Mouse (Mus musculus) layer of hippocampus, postnatal 36 days (tissue): ENCODE data around the gene Rras. TPM values are rescaled to one million over a fixed set of nuclear protein-coding genes. Genes with fewer than 3 reads are reported as not detected.

Source experiments
- DNase-seq, 2 experiments: peaks; one replicate each; pipeline ENCODE4 v3.0.0; 2022
- total RNA-seq, 2 experiments: library from RNA; stranded (reverse); gene quantifications; 2 replicates each; pipeline ENCODE4 v1.2.3; 2021

Gene Rras
- total RNA-seq, 2 experiments from 2014 or later, result 9.7 TPM

GRCm38 (mm10) chr7:45027761-45028160, 10.0 kb downstream of the Rras start:
- no peak for DNase-seq

- no peak for DNase-seq
These were observed 10.6 kb downstream of the Rras start for GRCm38 (mm10) chr7:45028351-45028750.

DNA sequence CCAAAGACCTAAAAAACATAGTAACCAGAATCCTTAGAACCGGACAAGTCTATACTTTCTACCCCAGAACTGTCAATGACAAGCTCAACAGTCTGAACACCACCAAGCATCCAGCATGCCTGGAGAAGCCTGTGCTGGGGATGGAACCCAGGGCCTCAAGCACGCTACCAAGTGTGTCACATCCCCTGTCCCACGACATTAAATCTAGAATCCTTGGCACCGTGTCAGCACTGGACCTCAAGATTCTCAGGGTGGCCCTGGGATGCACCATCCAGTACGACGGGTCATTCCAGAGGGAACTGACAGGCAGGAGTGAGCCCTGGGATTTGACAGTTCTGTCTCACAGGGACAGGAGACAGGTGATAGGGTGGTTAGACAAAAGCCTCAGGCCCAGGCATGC, 12.2 kb downstream of the Rras start:
- no peak for DNase-seq

DNA sequence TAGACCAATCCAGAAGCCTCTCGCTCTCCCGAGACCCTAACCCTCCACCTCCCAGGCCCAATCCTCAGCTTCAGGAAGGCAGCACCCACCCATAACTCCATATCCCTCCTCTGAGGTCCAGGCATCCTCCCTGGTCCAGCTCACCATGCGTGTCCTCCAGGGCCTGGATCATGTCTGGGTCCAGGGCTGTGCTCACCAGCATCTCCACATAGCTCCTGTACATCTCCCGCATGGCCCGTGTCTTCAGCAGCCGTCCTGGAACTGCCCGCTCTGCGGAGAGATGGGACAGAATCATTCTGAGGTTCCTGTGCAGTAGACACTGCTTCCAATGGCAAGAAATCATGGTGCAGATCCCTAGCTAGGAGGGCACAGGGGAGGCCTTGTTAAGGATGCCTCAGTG, 13.1 kb downstream of the Rras start:
- DNase-seq, result no peak

DNA sequence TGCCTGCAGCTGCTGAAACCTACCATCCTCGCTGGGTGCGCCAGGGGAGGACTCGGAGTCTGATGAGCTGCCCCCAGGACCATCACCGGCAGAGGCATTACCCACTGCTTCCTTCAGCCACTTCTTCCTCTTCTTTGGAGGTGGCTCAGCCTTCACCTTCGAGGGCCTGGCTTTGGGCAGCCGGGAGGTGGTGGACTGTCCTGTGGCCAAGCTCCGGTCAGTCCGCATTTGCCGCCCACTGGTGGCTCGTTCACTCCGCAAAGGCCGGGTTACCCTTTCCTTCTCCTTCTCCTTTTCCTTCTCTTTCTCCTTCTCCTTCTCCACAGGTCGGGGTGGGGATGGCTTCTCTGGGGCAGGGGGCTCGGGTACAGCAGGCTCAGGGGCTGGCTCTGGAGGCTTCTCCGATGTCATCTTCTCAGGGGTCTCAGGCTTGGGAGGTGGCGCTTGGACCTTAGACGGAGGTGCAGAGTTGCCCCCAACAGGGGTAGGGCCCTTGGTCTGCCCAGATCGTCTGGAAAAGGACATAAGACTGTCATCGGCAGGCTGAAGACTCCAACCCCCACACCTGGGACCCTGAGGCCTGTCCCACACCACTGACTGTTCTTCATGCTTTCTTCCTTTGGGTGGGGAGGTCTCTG, 16.1 kb downstream of the Rras start:
- DNase-seq, result no peak

DNA sequence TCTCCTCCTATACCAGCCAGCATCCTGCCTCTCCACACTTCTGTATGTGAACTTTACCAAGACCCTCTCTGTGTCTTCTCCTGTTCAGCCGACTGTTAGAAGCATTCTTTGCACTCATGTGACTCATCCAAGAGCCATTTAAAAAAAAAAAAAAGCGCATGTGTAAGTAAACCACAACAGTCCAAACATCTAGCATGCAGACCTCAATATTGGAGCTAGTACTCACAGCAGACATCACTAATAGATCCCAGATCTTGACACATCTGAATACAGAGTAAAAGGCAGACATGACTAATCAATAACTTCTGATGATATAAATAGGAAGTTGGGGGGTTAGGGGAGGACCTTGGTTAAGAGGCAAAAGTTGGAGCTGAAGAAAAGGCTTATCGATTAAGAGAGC, 17.9 kb downstream of the Rras start:
- DNase-seq, result no peak

- no peak for DNase-seq
These were observed 18.9 kb downstream of the Rras start for GRCm38 (mm10) chr7:45036702-45037101.

- DNase-seq, result no peak
These were observed 20.1 kb downstream of the Rras start for GRCm38 (mm10) chr7:45037720-45038361.

DNA sequence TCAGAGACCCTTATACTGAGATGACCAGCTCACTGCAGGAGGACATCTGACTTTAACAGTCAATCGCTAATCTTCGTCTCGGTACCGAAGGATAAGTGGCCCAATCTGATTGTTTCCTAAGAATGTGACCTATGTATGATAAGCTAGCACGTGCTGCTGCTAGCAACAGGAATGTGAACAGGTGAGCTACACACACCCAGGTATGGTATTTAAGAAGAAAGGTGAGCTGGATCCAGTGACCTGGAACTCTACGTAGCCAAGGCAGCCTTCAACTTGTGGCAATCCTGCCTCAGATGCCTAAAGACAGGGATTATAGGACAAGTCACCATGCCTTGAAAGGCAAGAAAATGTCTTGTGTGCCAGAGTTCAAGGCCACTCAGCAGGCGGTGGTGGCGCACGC, 20.6 kb downstream of the Rras start:
- DNase-seq, result no peak

GRCm38 (mm10) chr7:45040851-45041250, 23.1 kb downstream of the Rras start:
- no peak for DNase-seq

GRCm38 (mm10) chr7:45043307-45043706, 25.5 kb downstream of the Rras start:
- no peak for DNase-seq

- DNase-seq, result no peak
These were observed 28.0 kb downstream of the Rras start for GRCm38 (mm10) chr7:45045741-45046140.

GRCm38 (mm10) chr7:45046853-45047350, 29.1 kb downstream of the Rras start:
- no peak for DNase-seq

DNA sequence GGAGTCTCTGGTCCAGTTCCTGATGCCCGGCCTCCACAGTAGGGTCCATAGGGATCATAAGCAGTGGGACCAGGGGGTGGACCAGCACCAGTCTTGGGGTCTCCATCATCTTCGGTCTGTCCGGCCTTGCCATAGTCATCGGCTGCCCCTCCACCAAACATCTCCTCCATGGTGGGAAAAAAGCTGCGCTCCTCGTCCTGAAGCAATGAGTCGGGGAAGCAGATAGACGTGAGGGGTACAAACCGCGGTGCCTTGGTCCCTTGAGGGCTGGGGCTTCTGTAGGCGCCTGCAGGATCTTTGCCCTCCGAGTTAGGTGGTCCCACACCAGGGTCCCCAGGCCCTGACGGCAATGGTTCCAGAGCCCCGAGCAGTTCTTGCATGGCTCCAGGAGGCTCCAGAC, 29.7 kb downstream of the Rras start:
- no peak for DNase-seq

DNA sequence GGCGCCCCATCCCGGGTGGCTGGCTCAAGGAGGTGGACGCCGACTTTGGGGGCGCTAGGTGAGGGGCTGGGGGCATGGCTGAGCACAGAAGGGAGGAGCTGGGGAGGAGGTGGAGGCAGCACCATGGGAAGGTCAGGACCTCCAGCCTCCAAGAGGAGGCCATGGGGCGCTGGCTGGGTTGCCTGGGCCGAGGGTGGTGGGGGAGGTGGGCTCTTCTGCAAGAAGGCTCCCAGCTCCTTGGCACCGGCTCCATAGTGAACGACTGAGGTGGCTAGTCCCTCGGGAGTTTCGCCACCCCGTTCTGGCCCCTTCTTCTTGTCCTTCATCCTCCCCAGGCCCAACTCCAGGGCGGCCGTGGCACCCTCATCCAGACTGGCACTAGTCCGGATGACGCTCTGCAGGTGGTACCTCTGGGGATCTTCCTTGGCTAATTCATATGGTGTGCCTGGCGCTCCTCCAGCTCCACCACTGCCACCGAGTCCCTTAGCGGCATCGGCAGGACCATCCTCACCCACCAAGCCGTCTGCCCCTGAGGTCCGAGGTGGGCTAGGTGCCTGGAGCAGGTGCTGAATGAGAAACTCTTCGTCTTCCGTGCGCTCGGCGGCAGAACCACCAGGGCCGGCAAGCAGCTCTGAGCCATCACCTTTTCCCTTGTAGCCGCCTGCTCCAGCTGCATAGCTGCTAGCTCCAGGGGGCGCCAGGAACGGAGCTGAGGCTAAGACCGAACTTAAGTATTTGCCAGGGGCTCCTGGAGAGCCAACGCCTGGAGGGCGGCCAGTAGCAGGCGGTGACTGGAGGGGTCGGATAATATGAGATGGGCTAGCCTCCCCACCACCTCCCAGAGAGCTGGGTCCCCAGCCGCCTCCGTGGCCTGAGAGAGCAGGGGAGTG, 30.5 kb downstream of the Rras start:
- DNase-seq, result no peak

- DNase-seq, result no peak
These were observed 31.3 kb downstream of the Rras start for GRCm38 (mm10) chr7:45048923-45049657.

GRCm38 (mm10) chr7:45050945-45051600, 33.3 kb downstream of the Rras start:
- DNase-seq, result peak; percentile 65 to 70

GRCm38 (mm10) chr7:45051601-45051974, 33.8 kb downstream of the Rras start:
- no peak for DNase-seq

GRCm38 (mm10) chr7:45052181-45052861, 34.6 kb downstream of the Rras start:
- peak; percentile 50 to 54 for DNase-seq

- no peak for DNase-seq
These were observed 35.0 kb downstream of the Rras start, which contains the start of gene Prr12 for GRCm38 (mm10) chr7:45052862-45053116. Prr12 (minus strand) TSS chr7:45052881.

DNA sequence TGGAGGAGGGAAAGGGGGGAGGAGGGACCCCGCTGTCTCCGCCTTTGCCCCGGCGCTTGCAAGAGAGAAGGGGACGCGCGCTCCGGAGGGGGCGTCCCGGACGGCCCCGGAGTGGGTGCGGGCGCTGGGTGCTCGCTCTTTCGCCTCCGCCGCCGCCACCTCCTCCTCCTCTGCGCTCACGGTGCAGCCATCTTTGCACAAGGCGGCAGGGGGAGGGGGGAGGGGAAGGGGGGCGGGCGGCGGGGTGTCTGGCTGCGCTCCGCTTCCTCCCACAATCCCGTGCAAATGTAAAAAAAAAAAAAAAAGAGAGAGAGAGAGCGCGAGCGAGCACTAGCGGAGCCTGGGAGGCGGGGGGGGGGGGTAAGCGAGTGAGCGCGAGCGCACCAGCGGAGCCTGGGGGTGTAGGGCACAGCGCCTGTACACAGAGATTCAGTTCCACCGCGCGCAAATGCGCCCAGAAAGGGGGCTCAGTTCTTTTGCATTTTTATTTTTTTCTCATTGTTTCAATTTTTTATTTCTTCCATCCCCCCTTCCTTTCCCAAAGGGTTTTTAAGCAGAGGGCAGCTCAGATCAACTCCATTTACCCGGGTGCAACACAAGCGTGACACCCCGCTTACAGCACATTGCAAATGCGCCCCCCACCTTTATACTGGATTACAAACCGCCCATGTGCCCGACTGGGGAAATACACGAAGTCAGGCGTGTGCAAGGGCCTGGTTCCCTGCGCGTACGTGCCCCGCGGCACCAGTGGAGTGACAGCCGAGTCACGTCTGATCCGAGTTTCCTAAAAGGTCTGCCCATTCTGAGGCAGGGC, 35.6 kb downstream of the Rras start:
- peak; percentile 74 to 80 for DNase-seq
